Mouse (Mus musculus): ENCODE measurements around the gene St13. TPM values are rescaled to one million over a fixed set of nuclear protein-coding genes. Genes with fewer than 3 reads are reported as not detected.

St13 gene
- total RNA-seq, 4 experiments from 2014 or later, result 82.9 to 93.0 (median 88.0) TPM

DNA sequence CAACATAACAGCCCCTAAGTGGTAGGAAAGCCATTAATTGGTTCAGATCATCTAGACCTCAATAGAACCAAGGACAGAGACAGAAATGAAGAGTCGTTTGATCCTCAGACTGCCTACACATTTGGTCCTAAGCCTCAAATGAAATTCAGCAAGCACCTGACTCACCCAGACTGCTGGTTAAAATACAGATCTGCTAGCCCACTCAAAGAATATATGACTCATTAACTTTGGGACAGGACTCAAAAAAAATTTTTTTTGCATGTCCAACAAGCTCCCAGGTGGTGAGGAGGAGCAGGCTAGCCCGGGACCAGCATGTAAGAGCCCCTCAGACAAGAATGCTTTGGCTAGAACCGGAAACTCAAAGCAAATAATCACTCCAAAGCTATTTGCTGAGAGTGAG, 79.7 kb downstream of the St13 start:
- DNase-seq (ENCODE audit: low spot score in 2 of 2), result no peak

DNA sequence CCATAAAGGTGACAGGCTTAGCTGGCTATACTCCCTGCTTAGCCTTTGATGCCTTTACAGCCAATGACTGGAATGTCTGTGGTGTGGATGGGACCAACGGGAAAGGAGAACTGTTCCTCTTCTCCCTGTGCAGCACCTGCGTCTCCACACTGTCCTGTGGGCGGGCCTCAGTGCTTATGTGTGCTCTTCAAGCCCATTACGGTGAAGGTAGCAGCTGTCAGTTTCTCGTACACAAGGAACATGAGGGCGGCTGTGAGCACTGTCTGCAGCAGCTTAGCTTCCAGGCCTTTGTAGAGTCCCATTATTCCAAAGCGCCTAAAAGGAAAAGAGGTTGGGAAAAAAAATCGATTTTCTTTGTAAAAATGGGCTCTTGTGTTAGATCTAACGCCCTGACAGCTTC, 80.4 kb downstream of the St13 start:
- DNase-seq (ENCODE audit: low spot score in 2 of 2), result no peak

DNA sequence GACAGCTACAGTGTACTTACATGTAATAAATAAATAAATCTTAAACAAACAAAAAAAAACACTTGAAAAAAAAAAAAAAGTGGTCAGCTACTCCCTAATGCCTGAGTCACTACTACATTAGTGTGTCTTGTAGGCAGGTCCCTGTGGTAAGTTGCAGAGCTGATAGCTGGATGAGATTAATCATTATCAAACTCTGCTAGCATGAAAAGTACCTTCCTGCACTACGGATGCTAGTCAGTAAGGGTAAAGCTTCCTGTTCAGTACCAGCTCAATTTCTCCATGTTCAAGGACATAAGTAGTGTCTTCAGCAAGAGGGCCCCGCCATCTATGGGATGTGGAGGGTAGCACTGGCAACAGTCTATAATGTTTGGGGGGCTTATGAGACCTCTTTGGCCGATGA, 85.9 kb downstream of the St13 start:
- DNase-seq (ENCODE audit: low spot score in 2 of 2), result no peak

Other genes with a start within 250 kb of the St13 start
- gene Mrtfa, start 209.3 kb downstream of the St13 start, total RNA-seq (2022), result 10 to 100 TPM; 13.8 to 23.9 (median 17.8) TPM
- 1 to 10 TPM; 2.1 to 6.9 (median 4.4) TPM for gene Mchr1, start 164.6 kb downstream of the St13 start, total RNA-seq (2022)
- 1 to 10 TPM; 4.9 to 8.7 (median 7.5) TPM for gene Slc25a17, start 39.3 kb downstream of the St13 start, total RNA-seq (2022)
- gene Xpnpep3, start 61 bp upstream of the St13 start, total RNA-seq (2022), result 1 to 10 TPM; 4.6 to 8.1 (median 7.7) TPM
- not detected for gene Dnajb7, start 8.2 kb upstream of the St13 start, total RNA-seq (2022)
- gene Rbx1, start 66.2 kb upstream of the St13 start, total RNA-seq (2022), result 100 to 1,000 TPM in 3 of 4 experiments, 10 to 100 TPM in 1; 90.3 to 113 (median 101) TPM
- gene Ep300, start 185.3 kb upstream of the St13 start, total RNA-seq (2022), result 10 to 100 TPM; 38.2 to 52.3 (median 42.2) TPM

All from gastrocnemius, adult 8-10 months (tissue).